Mouse (Mus musculus) intestine, embryonic 15.5 days (tissue): ENCODE data around the gene Gpr22. TPM values are rescaled to one million over a fixed set of nuclear protein-coding genes. Genes with fewer than 3 reads are reported as not detected.

Source experiments
- polyA plus RNA-seq: library from polyadenylated mRNA; unstranded; fragments of >200 nt; fragmentation: Nextera tagmentation; extraction: Ambion mirVana; gene quantifications from 2 replicates; pipeline ENCODE4 v1.2.1, GENCODE M21; 2015

Gpr22 gene
- polyA plus RNA-seq, 1 experiment from 2014 or later: 5.1 TPM

Other genes starting within 250 kb of the Gpr22 start
- 13.9 TPM in 2 replicates for gene Cbll1, start 214.3 kb downstream of the Gpr22 start, polyA plus RNA-seq
- 0.16 and 0.24 TPM in 2 replicates for gene Slc26a4, start 154.0 kb downstream of the Gpr22 start, polyA plus RNA-seq
- gene Bcap29, start 79.3 kb downstream of the Gpr22 start, polyA plus RNA-seq: 34.1 and 41.7 TPM in 2 replicates
- gene Dus4l, start 59.1 kb downstream of the Gpr22 start, polyA plus RNA-seq: 9.1 and 10.2 TPM in 2 replicates
- gene Cog5, start 59.1 kb downstream of the Gpr22 start, polyA plus RNA-seq: 26.9 and 29.2 TPM in 2 replicates
- 79.8 and 89.2 TPM in 2 replicates for gene Hbp1, start 236.6 kb upstream of the Gpr22 start, polyA plus RNA-seq